Mouse (Mus musculus): Measurements from ENCODE around the gene Cfap61.

Gene Cfap61

GRCm38 (mm10) chr2:146256321-146256875 is 321.8 kb downstream of the Cfap61 start:
- in situ Hi-C loops (cut with MboI, MseI) = no loop called here

GRCm38 (mm10) chr2:146257037-146257436 is 322.5 kb downstream of the Cfap61 start:
- in situ Hi-C loops (cut with MboI, MseI) = no loop called here

GRCm38 (mm10) chr2:146257609-146258008 is 323.0 kb downstream of the Cfap61 start:
- in situ Hi-C loops (cut with MboI, MseI) = no loop called here

GRCm38 (mm10) chr2:146258736-146259469 is 324.3 kb downstream of the Cfap61 start:
- in situ Hi-C loops (cut with MboI, MseI) = no loop called here

- in situ Hi-C loops (cut with MboI, MseI) = no loop called here
Observed at GRCm38 (mm10) chr2:146259787-146260560, 325.4 kb downstream of the Cfap61 start.

GRCm38 (mm10) chr2:146261146-146261545 is 326.6 kb downstream of the Cfap61 start:
- in situ Hi-C loops (cut with MboI, MseI) = no loop called here

- in situ Hi-C loops (cut with MboI, MseI) = no loop called here
Observed at GRCm38 (mm10) chr2:146262215-146262614, 327.6 kb downstream of the Cfap61 start.

- in situ Hi-C loops (cut with MboI, MseI) = no loop called here
Observed at GRCm38 (mm10) chr2:146262966-146263365, 328.4 kb downstream of the Cfap61 start.
